Mouse (Mus musculus) ES-E14 (cell line): ENCODE results near the gene Ppfia2.

Source experiments
- CHD2 ChIP-seq: IDR thresholded peaks from 2 replicates; pipeline ENCODE4 v1.6.1; 2014; ENCODE audit warnings: mild to moderate bottlenecking, low read depth, low read length, inconsistent platforms
- HCFC1 ChIP-seq: IDR thresholded peaks from 2 replicates; pipeline ENCODE4 v1.6.1; 2012; ENCODE audit warnings: low read length, inconsistent platforms, borderline replicate concordance; ENCODE audit not compliant: insufficient read depth
- MAFK ChIP-seq: IDR thresholded peaks from 2 replicates; pipeline ENCODE4 v1.6.1; 2014; ENCODE audit warnings: mild to moderate bottlenecking, low read depth, low read length, inconsistent platforms; ENCODE audit not compliant: insufficient read depth
- ZNF384 ChIP-seq: IDR thresholded peaks from 2 replicates; pipeline ENCODE4 v1.6.1; 2012; ENCODE audit warnings: low read depth, low read length, inconsistent platforms

DNA sequence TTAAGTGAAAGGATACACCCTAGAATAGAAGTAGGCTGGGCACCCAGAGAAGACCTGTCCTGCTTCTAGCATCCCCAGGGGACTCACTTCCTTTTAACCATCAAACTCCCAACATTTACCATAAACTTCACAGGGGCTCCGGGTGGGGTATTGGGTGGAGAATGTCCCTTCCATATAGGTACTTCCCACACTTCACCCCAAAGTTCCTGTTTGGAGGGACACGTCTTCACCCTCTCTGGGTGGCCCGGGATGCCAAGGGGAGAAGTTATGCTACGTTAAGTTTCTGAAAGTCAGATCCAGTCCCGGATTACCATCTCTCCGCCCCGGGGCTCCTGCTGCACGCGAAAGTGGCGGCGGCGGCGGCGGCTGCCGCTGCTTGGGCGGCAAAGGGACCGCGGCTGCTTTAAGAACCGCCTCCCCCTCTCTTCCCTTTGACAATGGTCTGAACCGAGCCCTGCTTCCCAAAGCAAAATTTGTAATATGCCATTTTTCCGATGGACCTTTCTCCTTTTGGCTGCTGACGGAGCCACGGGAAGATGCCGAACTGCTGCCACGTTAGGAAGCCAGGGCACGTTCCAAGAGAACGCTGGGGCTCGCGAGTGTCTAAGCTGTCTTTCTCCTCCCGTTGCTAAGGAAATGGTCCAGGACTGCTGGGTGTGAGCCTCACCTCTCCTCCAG, at the start of gene Ppfia2:
- TF ChIP-seq CHD2 (no peak), ZNF384 (no peak), HCFC1 (no peak), MAFK (no peak)
